12 mouse cellular contexts compared by ENCODE assay signal in the genomic region with DNA sequence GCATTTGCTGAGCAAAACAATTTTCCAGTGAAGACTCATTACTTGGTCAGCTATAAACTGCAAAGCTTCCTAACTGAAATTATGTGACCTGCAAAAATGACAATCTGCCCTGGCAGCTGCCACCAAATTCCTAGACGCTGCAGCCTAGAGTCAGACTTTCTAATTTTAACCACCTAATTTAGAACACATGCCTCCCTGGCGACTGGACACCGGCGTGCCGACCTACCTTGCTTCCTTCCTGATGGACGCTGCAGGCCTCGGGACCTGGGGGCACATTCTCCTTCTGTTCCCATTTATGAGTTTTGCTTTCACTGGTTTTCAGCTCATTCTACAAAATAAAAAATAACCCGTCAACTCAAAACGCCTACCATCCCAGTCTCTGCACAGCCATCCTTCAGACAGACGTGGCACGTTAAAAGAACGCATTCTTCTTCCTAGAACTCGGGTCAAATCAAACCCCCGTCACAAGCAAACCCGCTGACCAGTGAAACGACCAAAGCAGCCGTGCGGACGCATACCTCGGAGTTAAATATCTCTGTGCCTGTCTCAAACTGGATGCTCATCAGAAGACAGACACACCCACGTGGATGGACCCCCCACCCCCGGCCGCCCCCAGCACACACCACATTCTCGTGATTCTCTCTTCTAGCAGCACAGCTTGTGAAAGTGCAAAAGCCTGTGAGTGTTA. TPM values are rescaled to one million over a fixed set of nuclear protein-coding genes. Genes with fewer than 3 reads are reported as not detected.
DNase-seq lines count a peak whose midpoint lies in the region; ATAC-seq lines count a peak whose summit lies in the region.
"Had no signal": no experiment of that assay in that cellular context is flagged by ENCODE, and none has a peak within 500 bp of the region (broad histone marks: within the 10 kb centered on the region; RNA-seq: fewer than 3 reads in every experiment).

No protein-coding gene starts in this region.

- H3K9me3 ChIP-seq in limb, embryonic 11.5 days (ENCODE audit: control insufficient read depth, low read length): no peaks in the 10 kb centered on the region
- H3K9me3 ChIP-seq: intestine, embryonic 15.5 days had no signal

- H3K4me1 ChIP-seq in limb, embryonic 11.5 days (ENCODE audit: control insufficient read depth, insufficient read depth, low read length): peaks cover 20% of the 10 kb centered on the region

- no peak for ATAC-seq in limb, embryonic 11.5 days (ENCODE audit: insufficient number of reproducible peaks, low FRiP score, low TSS enrichment, low read depth)
- no peak for ATAC-seq in megakaryocyte-erythroid progenitor cell, adult 5-6 weeks (replicated peaks; ENCODE audit: low FRiP score, low TSS enrichment, poor library complexity, severe bottlenecking)
- ATAC-seq: activated CD4-positive, CD25-positive, alpha-beta regulatory T cell, adult 4 months; intestine, embryonic 15.5 days had no signal

- peak overlapping the region; percentile 68; the same call in 1 of the 2 replicates for H3K27ac ChIP-seq in limb, embryonic 11.5 days (replicated peaks; ENCODE audit: low read depth, low read length)
- H3K27ac ChIP-seq: left cerebral cortex, adult 2 months had no signal

- intact Hi-C loops in gastrocnemius, postnatal 14 days (cut with DNase I; ENCODE audit: low total_unique reads): no loop called here

- H3K9ac ChIP-seq in limb, embryonic 11.5 days (ENCODE audit: low read length): no peak overlapping the region
- H3K9ac ChIP-seq: intestine, embryonic 15.5 days had no signal

- peaks cover 3% of the 10 kb centered on the region; the same call in 1 of the 2 replicates for H3K36me3 ChIP-seq in limb, embryonic 11.5 days (ENCODE audit: control insufficient read depth, insufficient read depth, low read length)

- no peak overlapping the region; the same call in 1 of the 2 replicates for H3K4me2 ChIP-seq in limb, embryonic 11.5 days (ENCODE audit: low read depth, severe bottlenecking)
- H3K4me2 ChIP-seq: intestine, embryonic 15.5 days had no signal

- DNase-seq in gastrocnemius, postnatal 14 days: peak; percentile 43
- DNase-seq in gastrocnemius, postnatal 4 days (ENCODE audit: low spot score in 2 of 2): no peak
- peak; percentile 75 for DNase-seq in cerebellum, adult 9-10 months
- peak; percentile 49 for DNase-seq in forelimb bud, embryonic 11.5 days (ENCODE audit: low read depth, low spot score)
- peak; percentile 66 for DNase-seq in limb, embryonic 11.5 days (ENCODE audit: low spot score)
- no peak for DNase-seq in spleen, adult 12 weeks (ENCODE audit: low spot score)
- no peak for DNase-seq in lung, postnatal 25 days (ENCODE audit: low spot score)

- no peaks in the 10 kb centered on the region for H3K27me3 ChIP-seq in limb, embryonic 11.5 days (ENCODE audit: control insufficient read depth, insufficient read depth, low read length)
- H3K27me3 ChIP-seq: CH12.LX; intestine, embryonic 15.5 days had no signal

- WGBS in limb, embryonic 11.5 days: 13% methylated on average over 24 of the region's 24 CpGs

- H3K4me3 ChIP-seq in limb, embryonic 11.5 days (ENCODE audit: low read depth, low read length): no peak overlapping the region
- H3K4me3 ChIP-seq: intestine, embryonic 15.5 days; left cerebral cortex, adult 2 months had no signal

RNA-seq across cellular contexts. Expression of gene Cers5, which starts 29.3 kb away (rescaled TPM):
- 10 to 100 TPM; 10.4 to 10.6 TPM for total RNA-seq in gastrocnemius, postnatal 14 days (2021)
- total RNA-seq in gastrocnemius, postnatal 4 days (2021): 10 to 100 TPM; 24.3 to 27.5 TPM
- polyA plus RNA-seq in limb, embryonic 11.5 days (2014; fragmentation: Nextera tagmentation; extraction: Ambion mirVana): 70.9 and 75.3 TPM in 2 replicates
- 2.4 and 7.2 TPM in 2 replicates for total RNA-seq in megakaryocyte-erythroid progenitor cell, adult 5-6 weeks (2014; fragmentation: Nextera tagmentation)
- total RNA-seq in megakaryocyte-erythroid progenitor cell, adult 5-6 weeks (2017): 2.2 and 8.3 TPM in 2 replicates

Comparison
In these comparisons a context has a peak if more than half of its experiments do, and no peak if none do; other contexts are left out.
1. DNase-seq: peak in gastrocnemius, postnatal 14 days (single experiment), cerebellum, adult 9-10 months (single experiment), forelimb bud, embryonic 11.5 days (single experiment) and limb, embryonic 11.5 days (single experiment); none in gastrocnemius, postnatal 4 days (0 of 2), spleen, adult 12 weeks (single experiment) and lung, postnatal 25 days (single experiment).